Mouse (Mus musculus): ENCODE data around the gene Mbl2. TPM values are rescaled to one million over a fixed set of nuclear protein-coding genes. Genes with fewer than 3 reads are reported as not detected.

Mbl2 gene
- polyA plus RNA-seq, 1 experiment from 2014 or later = not detected

Small RNA genes lying within 50 kb of the gene (microRNA-seq; reads per million reads assigned to microRNA genes)
- not detected for gene Gm24108

Other genes starting within 250 kb of the Mbl2 start
- gene Trpd52l3, start 229.2 kb upstream of the Mbl2 start, polyA plus RNA-seq (2015; fragmentation: Nextera tagmentation; extraction: Ambion mirVana) = not detected in 2 replicates
- gene Uhrf2, start 202.4 kb upstream of the Mbl2 start, polyA plus RNA-seq (2015; fragmentation: Nextera tagmentation; extraction: Ambion mirVana) = 37.7 and 45.1 TPM in 2 replicates
- 0.83 and 0.98 TPM in 2 replicates for gene Gldc, start 57.5 kb upstream of the Mbl2 start, polyA plus RNA-seq (2015; fragmentation: Nextera tagmentation; extraction: Ambion mirVana)